Mouse (Mus musculus) forebrain, postnatal 0 days (tissue): ENCODE measurements around the gene Cs. TPM values are rescaled to one million over a fixed set of nuclear protein-coding genes. Genes with fewer than 3 reads are reported as not detected.

Source experiments
- ATAC-seq: fragments of 200-750 bp; cut with Nextera tagmentation; 2 replicates; pipeline ENCODE4 v1.8.0; 2017; ENCODE audit warnings: mild to moderate bottlenecking, moderate library complexity
- DNase-seq: peaks from one replicate; pipeline ENCODE4 v3.0.0-alpha.2; 2015
- H3K27ac ChIP-seq: fragments of 300-500 bp; sonication (generic); 2 replicates; pipeline ENCODE4 v1.5.1; 2014; ENCODE audit warnings: low read depth, mild to moderate bottlenecking, antibody characterized with exemption, low read length, moderate library complexity, mixed read lengths
- H3K27me3 ChIP-seq: fragments of 300-500 bp; sonication (generic); 2 replicates; pipeline ENCODE4 v1.6.1; 2014; ENCODE audit warnings: mild to moderate bottlenecking, low read length, mixed read lengths; ENCODE audit not compliant: insufficient read depth
- H3K36me3 ChIP-seq: fragments of 300-500 bp; sonication (generic); 2 replicates; pipeline ENCODE4 v1.6.1; 2014; ENCODE audit warnings: mild to moderate bottlenecking, moderate library complexity; ENCODE audit not compliant: insufficient read depth
- H3K4me1 ChIP-seq: fragments of 300-500 bp; sonication (generic); 2 replicates; pipeline ENCODE4 v1.6.1; 2014; ENCODE audit warnings: antibody characterized with exemption; ENCODE audit not compliant: insufficient read depth
- H3K4me2 ChIP-seq: fragments of 300-500 bp; sonication (generic); 2 replicates; pipeline ENCODE4 v1.6.1; 2014; ENCODE audit warnings: low read depth, mild to moderate bottlenecking, moderate library complexity
- H3K4me3 ChIP-seq: fragments of 300-500 bp; sonication (generic); 2 replicates; pipeline ENCODE4 v1.5.1; 2014; ENCODE audit warnings: low read depth, low read length, mixed read lengths
- H3K9ac ChIP-seq: fragments of 300-500 bp; sonication (generic); 2 replicates; pipeline ENCODE4 v1.6.1; 2014; ENCODE audit warnings: mild to moderate bottlenecking
- H3K9me3 ChIP-seq: fragments of 300-500 bp; sonication (generic); 2 replicates; pipeline ENCODE4 v1.6.1; 2016; ENCODE audit warnings: low read length
- CTCF ChIP-seq: sonication (generic); IDR thresholded peaks from 2 replicates; pipeline ENCODE4 v1.5.1; 2016; ENCODE audit warnings: antibody characterized with exemption, control low read depth, low read depth
- WGBS: fragments of 180-500 bp; shearing (Covaris S2); extraction: QIAGEN DNeasy Blood & Tissue Kit; methylation state at CpG from one replicate; pipeline ENCODE4 v1.1.7; 2014; 5-methylcytosine and 5-hydroxymethylcytosine counted together
- polyA plus RNA-seq: library from polyadenylated mRNA; unstranded; fragments of >200 nt; fragmentation: Nextera tagmentation; extraction: Ambion mirVana; gene quantifications from 2 replicates; pipeline ENCODE4 v1.2.1, GENCODE M21; 2015
- total RNA-seq: library from RNA; depleted of rRNA; stranded (reverse); fragments of >200 nt; gene quantifications from 2 replicates; pipeline ENCODE4 v1.2.3, GENCODE M21; 2014

Gene Cs
- total and polyA plus RNA-seq, 2 experiments from 2014 or later, result 250 to 255 TPM

- Histone ChIP-seq H3K4me2 (no peak overlapping the region), H3K36me3 (peaks cover 50% of the 10 kb centered on the region), H3K4me1 (peaks cover 19% of the 10 kb centered on the region; the same call in 1 of the 2 replicates), H3K27ac (no peak overlapping the region), H3K4me3 (no peak overlapping the region), H3K9me3 (no peaks in the 10 kb centered on the region), H3K27me3 (no peaks in the 10 kb centered on the region), H3K9ac (no peak overlapping the region)
- ATAC-seq, result no peak
- TF ChIP-seq CTCF, result no peak
- WGBS, result 83% methylated on average over 7 of the region's 7 CpGs
- no peak for DNase-seq
Measured at GRCm38 (mm10) chr10:128379260-128379659, 41.7 kb downstream of the Cs start.

GRCm38 (mm10) chr10:128380565-128380964, 43.0 kb downstream of the Cs start:
- peaks cover 19% of the 10 kb centered on the region; the same call in 1 of the 2 replicates for H3K4me1 ChIP-seq
- no peaks in the 10 kb centered on the region for H3K9me3 ChIP-seq
- peaks cover 63% of the 10 kb centered on the region for H3K36me3 ChIP-seq
- no peak for TF ChIP-seq CTCF
- ATAC-seq, result no peak
- no peak overlapping the region for H3K4me2 ChIP-seq
- no peak overlapping the region for H3K27ac ChIP-seq
- H3K27me3 ChIP-seq, result no peaks in the 10 kb centered on the region
- H3K4me3 ChIP-seq, result no peak overlapping the region
- no peak for DNase-seq
- no peak overlapping the region for H3K9ac ChIP-seq
- 77% methylated on average over 5 of the region's 5 CpGs for WGBS

GRCm38 (mm10) chr10:128382482-128382881, 44.9 kb downstream of the Cs start:
- H3K36me3 ChIP-seq, result peaks cover 81% of the 10 kb centered on the region
- no peak for TF ChIP-seq CTCF
- H3K4me2 ChIP-seq, result no peak overlapping the region
- WGBS, result 90% methylated on average over 8 of the region's 8 CpGs
- no peak overlapping the region for H3K4me3 ChIP-seq
- H3K27ac ChIP-seq, result no peak overlapping the region
- no peaks in the 10 kb centered on the region for H3K9me3 ChIP-seq
- ATAC-seq, result no peak
- no peaks in the 10 kb centered on the region for H3K27me3 ChIP-seq
- no peak for DNase-seq
- H3K4me1 ChIP-seq, result peaks cover 12% of the 10 kb centered on the region; the same call in 1 of the 2 replicates
- no peak overlapping the region for H3K9ac ChIP-seq

- peaks cover 96% of the 10 kb centered on the region for H3K36me3 ChIP-seq
- no peak overlapping the region for H3K9ac ChIP-seq
- H3K27ac ChIP-seq, result no peak overlapping the region
- no peaks in the 10 kb centered on the region for H3K9me3 ChIP-seq
- ATAC-seq, result no peak
- no peak for TF ChIP-seq CTCF
- no peaks in the 10 kb centered on the region for H3K4me1 ChIP-seq
- no peak overlapping the region for H3K4me2 ChIP-seq
- 97% methylated on average over 7 of the region's 7 CpGs for WGBS
- H3K4me3 ChIP-seq, result no peak overlapping the region
- DNase-seq, result no peak
- no peaks in the 10 kb centered on the region for H3K27me3 ChIP-seq
Measured at GRCm38 (mm10) chr10:128385902-128386301, 48.4 kb downstream of the Cs start.

- Histone ChIP-seq H3K4me3 (no peak overlapping the region), H3K9ac (no peak overlapping the region), H3K27ac (no peak overlapping the region), H3K4me2 (no peak overlapping the region), H3K36me3 (peaks cover 98% of the 10 kb centered on the region), H3K4me1 (no peaks in the 10 kb centered on the region), H3K27me3 (no peaks in the 10 kb centered on the region), H3K9me3 (no peaks in the 10 kb centered on the region)
- 81% methylated on average over 14 of the region's 14 CpGs for WGBS
- no peak for TF ChIP-seq CTCF
- DNase-seq (no peak), ATAC-seq (no peak)
Measured at GRCm38 (mm10) chr10:128388941-128389340, 51.4 kb downstream of the Cs start.

- Histone ChIP-seq H3K27me3 (no peaks in the 10 kb centered on the region), H3K4me3 (no peak overlapping the region), H3K9me3 (no peaks in the 10 kb centered on the region), H3K4me1 (no peaks in the 10 kb centered on the region), H3K36me3 (peaks cover 98% of the 10 kb centered on the region), H3K27ac (no peak overlapping the region), H3K9ac (no peak overlapping the region), H3K4me2 (no peak overlapping the region)
- no peak for TF ChIP-seq CTCF
- 84% methylated on average over 6 of the region's 6 CpGs for WGBS
- DNase-seq (no peak), ATAC-seq (no peak)
Measured at GRCm38 (mm10) chr10:128389570-128389969, 52.0 kb downstream of the Cs start.

GRCm38 (mm10) chr10:128390366-128390765, 52.8 kb downstream of the Cs start:
- Histone ChIP-seq H3K9ac (no peak overlapping the region), H3K36me3 (peaks cover 91% of the 10 kb centered on the region), H3K4me1 (no peaks in the 10 kb centered on the region), H3K27ac (no peak overlapping the region), H3K4me3 (no peak overlapping the region), H3K4me2 (no peak overlapping the region), H3K27me3 (no peaks in the 10 kb centered on the region), H3K9me3 (no peaks in the 10 kb centered on the region)
- ATAC-seq, result no peak
- 92% methylated on average over 12 of the region's 12 CpGs for WGBS
- no peak for DNase-seq
- TF ChIP-seq CTCF, result no peak
